Mouse (Mus musculus) E14TG2a.4 (cell line): ENCODE measurements around the gene Mpz.

Experiments
- H3K27me3 ChIP-seq: 2 replicates; pipeline ENCODE4 v1.6.1; 2014; ENCODE audit warnings: low read length, control low read depth; ENCODE audit not compliant: insufficient read depth
- H3K36me3 ChIP-seq: 2 replicates; pipeline ENCODE4 v1.6.1; 2014; ENCODE audit warnings: low read length, control low read depth; ENCODE audit not compliant: insufficient read depth
- H3K4me1 ChIP-seq: replicated peaks from 2 replicates; pipeline ENCODE4 v1.6.1; 2014; ENCODE audit warnings: low read depth, low read length, control low read depth
- H3K4me3 ChIP-seq: replicated peaks from 2 replicates; pipeline ENCODE4 v1.5.1; 2014; ENCODE audit warnings: mild to moderate bottlenecking, low read length
- H3K9me3 ChIP-seq: 2 replicates; pipeline ENCODE4 v1.6.1; 2014; ENCODE audit warnings: low read length, control low read depth
- CTCF ChIP-seq: conservative IDR thresholded peaks from 2 replicates; pipeline ENCODE4 v1.5.1; 2014; ENCODE audit warnings: low read length
- NANOG ChIP-seq: IDR thresholded peaks from 2 replicates; pipeline ENCODE4 v1.6.1; 2014; ENCODE audit warnings: borderline replicate concordance, low read length, mixed read lengths
- POU5F1 ChIP-seq: IDR thresholded peaks from 2 replicates; pipeline ENCODE4 v1.6.1; 2014; ENCODE audit warnings: low read length, borderline replicate concordance

Mpz gene

GRCm38 (mm10) chr1:171149974-171150760 is at the start of gene Mpz, which contains the start of gene Sdhc:
Gene Mpz, plus strand, starts transcription at chr1:171150711.
Gene Sdhc, minus strand, starts transcription at chr1:171150603.
- Histone ChIP-seq H3K36me3 (peaks cover 15% of the 10 kb centered on the region), H3K27me3 (no peaks in the 10 kb centered on the region)

GRCm38 (mm10) chr1:171101033-171101432 is 49.5 kb upstream of the Mpz start:
- no peak for TF ChIP-seq CTCF
- no peak for TF ChIP-seq NANOG
- H3K27me3 ChIP-seq, result no peaks in the 10 kb centered on the region
- H3K4me1 ChIP-seq, result peaks cover 18% of the 10 kb centered on the region
- H3K4me3 ChIP-seq, result no peak overlapping the region
- H3K9me3 ChIP-seq, result peaks cover 30% of the 10 kb centered on the region
- no peaks in the 10 kb centered on the region for H3K36me3 ChIP-seq

More at GRCm38 (mm10) chr1:171149974-171150760, at the start of gene Mpz, which contains the start of gene Sdhc:
- Histone ChIP-seq H3K9me3 (no peaks in the 10 kb centered on the region), H3K4me3 (peak within 1 kb of the TSS; percentile 97), H3K4me1 (peaks cover 44% of the 10 kb centered on the region)
- TF ChIP-seq CTCF (no peak), POU5F1 (no peak), NANOG (no peak)

- Histone ChIP-seq H3K4me3 (peak overlapping the region; percentile 86), H3K27me3 (no peaks in the 10 kb centered on the region), H3K4me1 (peaks cover 18% of the 10 kb centered on the region), H3K9me3 (peaks cover 22% of the 10 kb centered on the region), H3K36me3 (no peaks in the 10 kb centered on the region)
- TF ChIP-seq NANOG (no peak), POU5F1 (no peak), CTCF (no peak)
These were observed 48.6 kb upstream of the Mpz start for GRCm38 (mm10) chr1:171101733-171102546.

GRCm38 (mm10) chr1:171102547-171103177 is 47.8 kb upstream of the Mpz start:
- Histone ChIP-seq H3K4me1 (peaks cover 18% of the 10 kb centered on the region), H3K4me3 (peak overlapping the region; percentile 86), H3K27me3 (no peaks in the 10 kb centered on the region), H3K36me3 (no peaks in the 10 kb centered on the region), H3K9me3 (peaks cover 22% of the 10 kb centered on the region)
- TF ChIP-seq CTCF (no peak), POU5F1 (no peak), NANOG (no peak)

GRCm38 (mm10) chr1:171103179-171103840 is 47.2 kb upstream of the Mpz start:
- H3K4me1 ChIP-seq, result peaks cover 18% of the 10 kb centered on the region
- no peak for TF ChIP-seq CTCF
- TF ChIP-seq POU5F1, result no peak
- TF ChIP-seq NANOG, result no peak
- no peaks in the 10 kb centered on the region for H3K36me3 ChIP-seq

GRCm38 (mm10) chr1:171105226-171105625 is 45.3 kb upstream of the Mpz start:
- no peaks in the 10 kb centered on the region for H3K27me3 ChIP-seq
- H3K9me3 ChIP-seq, result peaks cover 34% of the 10 kb centered on the region
- TF ChIP-seq POU5F1, result no peak
- no peak for TF ChIP-seq CTCF
- no peak for TF ChIP-seq NANOG
- H3K4me3 ChIP-seq, result no peak overlapping the region
- H3K36me3 ChIP-seq, result no peaks in the 10 kb centered on the region
- peaks cover 13% of the 10 kb centered on the region for H3K4me1 ChIP-seq

More at GRCm38 (mm10) chr1:171103179-171103840, 47.2 kb upstream of the Mpz start:
- H3K9me3 ChIP-seq, result peaks cover 22% of the 10 kb centered on the region
- peak overlapping the region; percentile 86 for H3K4me3 ChIP-seq
- H3K27me3 ChIP-seq, result no peaks in the 10 kb centered on the region

GRCm38 (mm10) chr1:171109620-171110019 is 40.9 kb upstream of the Mpz start:
- Histone ChIP-seq H3K9me3 (peaks cover 39% of the 10 kb centered on the region), H3K4me1 (peaks cover 25% of the 10 kb centered on the region), H3K4me3 (no peak overlapping the region), H3K27me3 (no peaks in the 10 kb centered on the region; the same call in 1 of the 2 replicates), H3K36me3 (no peaks in the 10 kb centered on the region)
- TF ChIP-seq POU5F1, result no peak
- TF ChIP-seq CTCF, result no peak
- no peak for TF ChIP-seq NANOG

- TF ChIP-seq NANOG (no peak), POU5F1 (no peak), CTCF (no peak)
- peaks cover 39% of the 10 kb centered on the region for H3K9me3 ChIP-seq
- peaks cover 25% of the 10 kb centered on the region for H3K4me1 ChIP-seq
- peak overlapping the region; percentile 84; the same call in 1 of the 2 replicates for H3K4me3 ChIP-seq
- no peaks in the 10 kb centered on the region for H3K36me3 ChIP-seq
- no peaks in the 10 kb centered on the region; the same call in 1 of the 2 replicates for H3K27me3 ChIP-seq
These were observed 39.9 kb upstream of the Mpz start for GRCm38 (mm10) chr1:171110659-171111019.
